Mouse (Mus musculus) limb, embryonic 11.5 days (tissue): Measurements from ENCODE around the gene Clstn3. TPM values are rescaled to one million over a fixed set of nuclear protein-coding genes. Genes with fewer than 3 reads are reported as not detected.
"Not testable (repeated sequence)": the region's sequence is repeated elsewhere in the genome, so short reads cannot be mapped to it uniquely, and the experiment has no call there.

Experiments
- ATAC-seq: fragments of 200-750 bp; cut with Nextera tagmentation; 2 replicates; pipeline ENCODE4 v1.8.0; 2017; ENCODE audit warnings: low read depth; ENCODE audit not compliant: insufficient number of reproducible peaks, low FRiP score, low TSS enrichment
- DNase-seq: peaks from one replicate; pipeline ENCODE4 v3.0.0-alpha.2; 2015; ENCODE audit warnings: low spot score
- H3K27ac ChIP-seq: fragments of 300-500 bp; sonication (generic); replicated peaks from 2 replicates; pipeline ENCODE4 v1.5.1; 2014; ENCODE audit warnings: low read depth, mild to moderate bottlenecking, low read length
- H3K27me3 ChIP-seq: fragments of 300-500 bp; sonication (generic); 2 replicates; pipeline ENCODE4 v1.6.1; 2014; ENCODE audit warnings: mild to moderate bottlenecking, low read length, mixed read lengths; ENCODE audit not compliant: control insufficient read depth, insufficient read depth
- H3K36me3 ChIP-seq: fragments of 300-500 bp; sonication (generic); 2 replicates; pipeline ENCODE4 v1.6.1; 2014; ENCODE audit warnings: mild to moderate bottlenecking, low read length, moderate library complexity, mixed read lengths; ENCODE audit not compliant: control insufficient read depth, insufficient read depth
- H3K4me1 ChIP-seq: fragments of 300-500 bp; sonication (generic); 2 replicates; pipeline ENCODE4 v1.6.1; 2014; ENCODE audit warnings: low read length, mixed read lengths; ENCODE audit not compliant: control insufficient read depth, insufficient read depth
- H3K4me2 ChIP-seq: fragments of 300-500 bp; sonication (generic); 2 replicates; pipeline ENCODE4 v1.6.1; 2014; ENCODE audit warnings: low read depth, mild to moderate bottlenecking, moderate library complexity; ENCODE audit not compliant: severe bottlenecking
- H3K4me3 ChIP-seq: fragments of 300-500 bp; sonication (generic); 2 replicates; pipeline ENCODE4 v1.5.1; 2014; ENCODE audit warnings: low read depth, low read length
- H3K9ac ChIP-seq: fragments of 300-500 bp; sonication (generic); 2 replicates; pipeline ENCODE4 v1.6.1; 2014; ENCODE audit warnings: mild to moderate bottlenecking, low read length
- H3K9me3 ChIP-seq: fragments of 300-500 bp; sonication (generic); 2 replicates; pipeline ENCODE4 v1.6.1; 2016; ENCODE audit warnings: low read length; ENCODE audit not compliant: control insufficient read depth
- WGBS: fragments of 180-500 bp; shearing (Covaris S2); extraction: QIAGEN DNeasy Blood & Tissue Kit; methylation state at CpG from one replicate; pipeline ENCODE4 v1.1.7; 2014; 5-methylcytosine and 5-hydroxymethylcytosine counted together
- polyA plus RNA-seq: library from polyadenylated mRNA; unstranded; fragments of >200 nt; fragmentation: Nextera tagmentation; extraction: Ambion mirVana; gene quantifications from 2 replicates; pipeline ENCODE4 v1.2.1, GENCODE M21; 2014

Gene Clstn3
- polyA plus RNA-seq, 1 experiment from 2014 or later: 4.4 TPM

GRCm38 (mm10) chr6:124477221-124477655 lies 12.6 kb upstream of the Clstn3 start:
- no peaks in the 10 kb centered on the region for H3K36me3 ChIP-seq
- no peak for DNase-seq
- no peak overlapping the region for H3K27ac ChIP-seq
- no peaks in the 10 kb centered on the region for H3K4me1 ChIP-seq
- no peaks in the 10 kb centered on the region for H3K9me3 ChIP-seq
- H3K27me3 ChIP-seq: no peaks in the 10 kb centered on the region
- H3K4me3 ChIP-seq: no peak overlapping the region
- no peak overlapping the region for H3K9ac ChIP-seq
- no peak for ATAC-seq
- WGBS: 77% methylated on average over 5 of the region's 5 CpGs
- H3K4me2 ChIP-seq: no peak overlapping the region

DNA sequence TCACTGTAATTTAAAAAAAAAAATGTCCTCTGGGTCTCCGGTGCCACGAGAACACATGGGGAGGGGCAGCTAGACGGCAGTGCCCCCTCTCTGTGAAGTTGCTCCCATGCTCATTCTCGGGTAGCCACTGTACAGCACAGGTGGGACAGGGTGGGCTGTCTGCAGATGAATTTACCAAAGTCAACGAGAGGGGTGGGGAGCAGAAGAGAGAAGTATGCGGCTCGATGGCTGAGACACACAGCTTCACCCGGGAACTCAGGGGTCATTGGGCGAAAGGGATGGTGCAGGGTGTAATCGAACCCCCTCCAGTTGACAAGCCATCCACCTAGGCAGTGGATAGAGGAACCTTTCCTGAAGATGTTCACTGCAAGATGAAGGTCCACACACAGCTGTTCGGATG lies 12.2 kb upstream of the Clstn3 start:
- no peaks in the 10 kb centered on the region for H3K36me3 ChIP-seq
- H3K4me3 ChIP-seq: no peak overlapping the region
- no peaks in the 10 kb centered on the region for H3K4me1 ChIP-seq
- H3K9ac ChIP-seq: no peak overlapping the region
- 89% methylated on average over 11 of the region's 11 CpGs for whole genome bisulfite sequencing
- no peak overlapping the region for H3K27ac ChIP-seq
- ATAC-seq (no peak), DNase-seq (no peak)
- H3K9me3 ChIP-seq: no peaks in the 10 kb centered on the region
- no peaks in the 10 kb centered on the region for H3K27me3 ChIP-seq
- no peak overlapping the region for H3K4me2 ChIP-seq

DNA sequence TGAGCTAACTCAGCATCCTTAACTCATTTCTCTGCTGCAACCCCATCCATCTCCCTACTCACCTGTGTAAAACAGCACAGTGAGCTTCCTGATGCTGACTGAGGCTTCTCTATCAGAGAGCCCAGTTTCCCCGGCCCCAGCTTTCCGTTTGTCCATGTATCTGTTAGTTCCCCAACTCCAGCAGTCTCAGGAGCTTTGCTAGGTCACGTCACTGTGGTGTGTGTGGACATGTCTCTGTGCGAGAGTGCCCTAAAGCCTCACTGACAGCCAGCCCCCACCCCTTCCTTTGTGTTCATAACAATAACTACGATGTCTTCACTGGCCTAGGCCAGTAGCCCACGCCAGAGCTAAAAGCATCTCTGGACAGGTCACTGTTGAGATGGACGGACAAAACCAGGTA lies 11.6 kb upstream of the Clstn3 start:
- H3K9ac ChIP-seq: no peak overlapping the region
- no peak for ATAC-seq
- H3K36me3 ChIP-seq: no peaks in the 10 kb centered on the region
- no peak overlapping the region for H3K4me3 ChIP-seq
- no peaks in the 10 kb centered on the region for H3K4me1 ChIP-seq
- no peak for DNase-seq
- H3K27me3 ChIP-seq: no peaks in the 10 kb centered on the region
- 88% methylated on average over 7 of the region's 7 CpGs for WGBS
- H3K27ac ChIP-seq: no peak overlapping the region
- H3K4me2 ChIP-seq: no peak overlapping the region
- H3K9me3 ChIP-seq: no peaks in the 10 kb centered on the region

- not testable (repeated sequence) for H3K36me3 ChIP-seq, H3K4me2 ChIP-seq, DNase-seq, H3K4me3 ChIP-seq, H3K9ac ChIP-seq, H3K27ac ChIP-seq, H3K9me3 ChIP-seq, H3K4me1 ChIP-seq, ATAC-seq, H3K27me3 ChIP-seq
- 89% methylated on average over 8 of the region's 11 CpGs for WGBS
Observed at GRCm38 (mm10) chr6:124475335-124476075, 10.9 kb upstream of the Clstn3 start.

DNA sequence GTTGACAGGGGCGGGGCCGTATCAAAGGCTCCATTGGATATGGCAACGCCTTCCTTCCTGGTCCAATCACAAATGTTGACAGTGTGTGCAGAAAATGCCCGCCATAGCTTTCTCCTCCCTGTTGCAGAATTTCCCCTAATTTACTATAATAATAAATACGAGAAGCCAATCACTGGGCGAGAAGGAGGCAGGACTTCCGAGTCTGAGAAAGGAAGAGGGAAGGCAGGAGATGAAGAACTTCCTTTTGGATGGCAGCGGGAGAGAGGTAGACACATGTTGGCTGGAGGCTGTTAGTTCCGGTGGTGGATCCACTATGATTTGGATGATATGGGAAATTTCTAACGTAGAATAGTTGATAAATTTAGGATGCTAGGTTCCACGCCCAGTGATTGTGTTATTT lies 10.0 kb upstream of the Clstn3 start:
- Histone ChIP-seq H3K9ac (no peak overlapping the region), H3K4me2 (no peak overlapping the region), H3K9me3 (no peaks in the 10 kb centered on the region), H3K4me1 (no peaks in the 10 kb centered on the region), H3K36me3 (no peaks in the 10 kb centered on the region), H3K27me3 (no peaks in the 10 kb centered on the region), H3K27ac (no peak overlapping the region), H3K4me3 (no peak overlapping the region)
- DNase-seq (no peak), ATAC-seq (no peak)
- WGBS: 83% methylated on average over 11 of the region's 11 CpGs

DNA sequence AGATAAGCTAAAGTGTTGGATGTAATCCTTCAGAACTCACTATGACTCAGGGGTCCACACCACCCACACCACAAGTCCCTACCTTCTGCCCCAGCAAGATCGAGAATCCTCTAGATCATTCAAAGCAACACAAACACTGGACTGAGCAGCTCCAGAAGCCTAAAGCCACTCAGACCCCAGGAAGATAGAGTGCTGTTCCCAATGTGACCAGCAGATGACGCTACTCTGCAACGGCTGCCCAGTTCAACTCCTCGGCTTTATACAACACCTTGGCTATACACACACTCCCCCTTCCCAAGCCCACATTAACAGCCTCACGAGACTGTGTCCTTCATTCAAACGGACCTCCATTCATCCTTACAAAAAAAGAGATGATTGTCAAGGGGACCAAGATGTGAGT lies 8.2 kb upstream of the Clstn3 start:
- WGBS: 36% methylated on average over 6 of the region's 6 CpGs
- H3K4me2 ChIP-seq: no peak overlapping the region
- H3K9ac ChIP-seq: no peak overlapping the region
- ATAC-seq (no peak), DNase-seq (peak; percentile 41)
- H3K4me1 ChIP-seq: no peaks in the 10 kb centered on the region
- H3K27me3 ChIP-seq: no peaks in the 10 kb centered on the region
- H3K4me3 ChIP-seq: no peak overlapping the region
- H3K9me3 ChIP-seq: no peaks in the 10 kb centered on the region
- no peaks in the 10 kb centered on the region for H3K36me3 ChIP-seq
- no peak overlapping the region for H3K27ac ChIP-seq

- not testable (repeated sequence) for H3K4me3 ChIP-seq, H3K4me1 ChIP-seq, ATAC-seq, H3K9ac ChIP-seq, H3K9me3 ChIP-seq, H3K27me3 ChIP-seq, DNase-seq, H3K27ac ChIP-seq, H3K4me2 ChIP-seq, H3K36me3 ChIP-seq
- WGBS: 80% methylated on average over 6 of the region's 6 CpGs
Observed at GRCm38 (mm10) chr6:124471783-124472638, 7.4 kb upstream of the Clstn3 start.

DNA sequence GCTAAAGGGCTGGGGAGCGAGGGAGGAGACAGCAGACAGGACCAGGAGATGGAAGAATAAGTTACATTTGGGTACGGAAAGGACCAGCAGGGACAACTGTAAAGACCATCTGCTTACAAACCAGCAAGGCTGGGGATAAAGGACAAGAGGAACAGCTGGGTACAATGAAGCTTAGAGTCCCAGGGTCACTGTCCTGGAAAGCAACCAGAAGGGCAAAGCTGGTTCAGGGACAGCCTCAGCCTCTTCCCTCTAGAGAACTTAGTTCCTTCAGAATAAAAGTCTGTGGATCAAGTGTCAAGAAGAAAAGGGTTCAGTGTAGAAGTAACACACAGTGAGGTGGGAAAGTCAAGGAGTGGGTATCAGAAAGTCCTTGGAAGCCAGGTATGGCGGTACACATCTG lies 6.5 kb upstream of the Clstn3 start:
- H3K4me2 ChIP-seq: no peak overlapping the region
- no peaks in the 10 kb centered on the region for H3K36me3 ChIP-seq
- no peak overlapping the region for H3K9ac ChIP-seq
- H3K9me3 ChIP-seq: no peaks in the 10 kb centered on the region
- 90% methylated on average over 3 of the region's 3 CpGs for WGBS
- no peak overlapping the region for H3K27ac ChIP-seq
- ATAC-seq (no peak), DNase-seq (no peak)
- no peak overlapping the region for H3K4me3 ChIP-seq
- no peaks in the 10 kb centered on the region for H3K27me3 ChIP-seq
- no peaks in the 10 kb centered on the region for H3K4me1 ChIP-seq
